Mouse (Mus musculus) myocyte (in vitro differentiated cells): ENCODE measurements around the gene Rbbp7.

Experiments used
- MAX ChIP-seq: IDR thresholded peaks from one replicate; pipeline ENCODE4 v1.6.1; 2011; ENCODE audit warnings: low read depth, mild to moderate bottlenecking, control low read depth
- MYOD1 ChIP-seq, 3 experiments: IDR thresholded peaks; one replicate each; pipeline ENCODE4 v1.6.1; 2011; ENCODE audit warnings: control low read depth in 2 of 3, low read depth in 2 of 3, mild to moderate bottlenecking in 2 of 3, moderate library complexity in 1 of 3; ENCODE audit not compliant: insufficient read length in 2 of 3, control insufficient read depth in 1 of 3
- MYOG ChIP-seq, 3 experiments: IDR thresholded peaks; one replicate each; pipeline ENCODE4 v1.6.1; 2011; ENCODE audit warnings: control low read depth in 2 of 3, low read depth in 2 of 3, mild to moderate bottlenecking in 2 of 3; ENCODE audit not compliant: insufficient read length in 2 of 3, control insufficient read depth in 1 of 3, insufficient read depth in 1 of 3
- POLR2A ChIP-seq: IDR thresholded peaks from one replicate; pipeline ENCODE4 v1.6.1; 2011; ENCODE audit warnings: low read depth, mild to moderate bottlenecking, control low read depth, moderate library complexity; ENCODE audit not compliant: insufficient read length
- POLR2AphosphoS2 ChIP-seq: IDR thresholded peaks from one replicate; pipeline ENCODE4 v1.6.1; 2011; ENCODE audit warnings: low read depth, control low read depth; ENCODE audit not compliant: insufficient read length
- REST ChIP-seq: IDR thresholded peaks from one replicate; pipeline ENCODE4 v1.6.1; 2011; ENCODE audit warnings: mild to moderate bottlenecking, control low read depth, moderate library complexity; ENCODE audit not compliant: insufficient read depth, insufficient read length
- USF1 ChIP-seq: IDR thresholded peaks from one replicate; pipeline ENCODE4 v1.6.1; 2011; ENCODE audit warnings: low read depth, mild to moderate bottlenecking, control low read depth, moderate library complexity

DNA sequence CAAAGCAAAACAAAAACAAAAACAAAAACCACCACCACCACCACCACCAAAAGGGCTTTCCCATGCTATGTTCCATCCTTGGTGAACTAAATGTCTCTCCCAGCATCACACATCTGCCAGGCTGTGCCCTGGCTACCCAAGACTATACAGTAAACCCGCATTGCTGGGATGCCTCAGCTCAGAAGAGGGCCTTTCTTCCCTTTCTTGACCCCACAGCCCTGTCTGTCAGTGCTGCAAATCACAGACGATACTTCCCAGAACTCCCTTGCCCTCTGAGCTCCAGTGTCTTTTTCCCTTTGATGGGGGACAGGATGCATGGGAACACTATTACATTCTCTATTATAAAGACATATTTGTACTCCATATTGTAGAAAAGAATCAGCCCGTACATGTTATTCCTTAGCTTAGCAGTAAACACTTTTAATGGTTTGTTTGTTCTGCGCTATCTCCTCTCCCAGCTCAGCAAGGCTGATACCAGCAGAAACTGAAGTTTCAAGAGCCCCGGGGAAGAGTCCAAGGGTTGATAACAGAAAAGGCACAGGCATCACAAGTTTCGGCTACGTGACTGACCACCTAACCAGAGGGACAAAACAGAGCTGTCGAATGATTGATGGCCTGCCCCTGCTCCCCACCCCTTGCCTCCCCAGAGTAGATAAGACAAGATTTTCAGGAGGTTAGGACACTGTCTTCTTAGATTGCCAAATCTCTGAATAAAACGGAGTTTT lies 11.3 kb upstream of the Rbbp7 start:
- no peak for TF ChIP-seq USF1
- TF ChIP-seq POLR2A: no peak
- no peak for TF ChIP-seq MYOD1 (IDR thresholded peaks at IDR 0.05; ENCODE audit: control insufficient read depth in 1 of 3, insufficient read length in 2 of 3, low read depth in 2 of 3)
- TF ChIP-seq POLR2AphosphoS2: no peak
- no peak for TF ChIP-seq REST
- no peak for TF ChIP-seq MAX
- no peak for TF ChIP-seq MYOG (IDR thresholded peaks at IDR 0.05; ENCODE audit: control insufficient read depth in 1 of 3, insufficient read depth in 1 of 3, insufficient read length in 2 of 3, low read depth in 2 of 3)
